ENCODE assay signal across 9 mouse cellular contexts in genomic region chr13:19133833-19134232, GRCm38 (mm10).
A peak's percentile ranks its signal among the peaks of the same experiment; 100 is the strongest.
DNase-seq lines count a peak whose midpoint lies in the region; ATAC-seq and TF ChIP-seq lines count a peak whose summit lies in the region.
"Had no signal": no experiment of that assay in that cellular context is flagged by ENCODE, and none has a peak within 500 bp of the region (broad histone marks: within the 10 kb centered on the region; RNA-seq: fewer than 3 reads in every experiment).

No protein-coding gene starts in this region.

- H3K4me1 ChIP-seq in heart, embryonic 10.5 days, result no peaks in the 10 kb centered on the region
- no peaks in the 10 kb centered on the region for H3K4me1 ChIP-seq in forebrain, postnatal 0 days (ENCODE audit: insufficient read depth)
- H3K4me1 ChIP-seq: heart, embryonic 15.5 days had no signal

- TF ChIP-seq CTCF in forebrain, postnatal 0 days (IDR thresholded peaks at IDR 0.05; ENCODE audit: low read depth), result peak; percentile 85
- TF ChIP-seq CTCF in layer of hippocampus, adult 2 months (conservative IDR thresholded peaks at IDR 0.05), result peak; percentile 89

- no peak overlapping the region for H3K27ac ChIP-seq in heart, embryonic 10.5 days
- no peak overlapping the region for H3K27ac ChIP-seq in forebrain, postnatal 0 days (ENCODE audit: low read depth, low read length)
- no peak overlapping the region for H3K27ac ChIP-seq in layer of hippocampus, adult 2 months
- H3K27ac ChIP-seq: heart, embryonic 15.5 days had no signal

- peak; percentile 70 for ATAC-seq in CD4-positive, CD25-positive, alpha-beta regulatory T cell, adult 4 months
- ATAC-seq in forebrain, postnatal 0 days, result peak; percentile 88

- H3K9ac ChIP-seq in forebrain, postnatal 0 days, result no peak overlapping the region
- H3K9ac ChIP-seq: heart, embryonic 15.5 days had no signal

- H3K4me3 ChIP-seq in heart, embryonic 10.5 days, result no peak overlapping the region
- no peak overlapping the region for H3K4me3 ChIP-seq in forebrain, postnatal 0 days (ENCODE audit: low read depth, low read length)
- H3K4me3 ChIP-seq in layer of hippocampus, adult 2 months, result no peak overlapping the region
- H3K4me3 ChIP-seq: heart, embryonic 15.5 days had no signal

- no peaks in the 10 kb centered on the region for H3K9me3 ChIP-seq in heart, embryonic 10.5 days
- no peaks in the 10 kb centered on the region for H3K9me3 ChIP-seq in forebrain, postnatal 0 days (ENCODE audit: low read length)
- H3K9me3 ChIP-seq: heart, embryonic 15.5 days had no signal

- H3K27me3 ChIP-seq in heart, embryonic 10.5 days (ENCODE audit: insufficient read depth, poor library complexity, severe bottlenecking), result no peaks in the 10 kb centered on the region
- H3K27me3 ChIP-seq in forebrain, postnatal 0 days (ENCODE audit: insufficient read depth, low read length), result no peaks in the 10 kb centered on the region
- H3K27me3 ChIP-seq: heart, embryonic 15.5 days had no signal

- H3K4me2 ChIP-seq in forebrain, postnatal 0 days (ENCODE audit: low read depth), result no peak overlapping the region
- H3K4me2 ChIP-seq: heart, embryonic 15.5 days had no signal

- H3K36me3 ChIP-seq in heart, embryonic 10.5 days, result no peaks in the 10 kb centered on the region
- H3K36me3 ChIP-seq in forebrain, postnatal 0 days (ENCODE audit: insufficient read depth), result peaks cover 3% of the 10 kb centered on the region; the same call in 1 of the 2 replicates
- H3K36me3 ChIP-seq: heart, embryonic 15.5 days had no signal

- DNase-seq in heart, adult 11 months, result peak; percentile 2
- no peak for DNase-seq in heart, embryonic 10.5 days (ENCODE audit: low spot score)
- DNase-seq in cerebellum, adult 18-20 months, result peak; percentile 63 to 72
- DNase-seq in forebrain, postnatal 0 days, result peak; percentile 78
- DNase-seq in layer of hippocampus, adult 2 months (ENCODE audit: low spot score in 2 of 2), result peak; percentile 63
- DNase-seq in lung, postnatal 36 days, result peak; percentile 51
- DNase-seq in thymus, postnatal 0 days (ENCODE audit: low spot score), result peak; percentile 32

- 36% methylated on average over 4 of the region's 4 CpGs for WGBS in heart, embryonic 10.5 days
- WGBS in forebrain, postnatal 0 days, result 31% methylated on average over 4 of the region's 4 CpGs
